Mouse (Mus musculus) hindbrain, embryonic 14.5 days (tissue): Measurements from ENCODE around the gene Bbc3. TPM values are rescaled to one million over a fixed set of nuclear protein-coding genes. Genes with fewer than 3 reads are reported as not detected.

Source experiments
- ATAC-seq: fragments of 200-750 bp; cut with Nextera tagmentation; 2 replicates; pipeline ENCODE4 v1.8.0; 2017; ENCODE audit warnings: moderate number of reproducible peaks, mild to moderate bottlenecking, moderate TSS enrichment, moderate library complexity; ENCODE audit not compliant: low FRiP score
- DNase-seq: peaks from one replicate; pipeline ENCODE4 v3.0.0-alpha.2; 2015; ENCODE audit warnings: low spot score
- H3K27ac ChIP-seq: fragments of 300-500 bp; sonication (generic); 2 replicates; pipeline ENCODE4 v1.5.1; 2014; ENCODE audit warnings: mild to moderate bottlenecking, moderate library complexity
- H3K27me3 ChIP-seq: fragments of 300-500 bp; sonication (generic); 2 replicates; pipeline ENCODE4 v1.6.1; 2014; ENCODE audit warnings: mild to moderate bottlenecking, low read length, mixed read lengths; ENCODE audit not compliant: control insufficient read depth, insufficient read depth
- H3K36me3 ChIP-seq: fragments of 300-500 bp; sonication (generic); replicated peaks from 2 replicates; pipeline ENCODE4 v1.6.1; 2014; ENCODE audit not compliant: control insufficient read depth, insufficient read depth
- H3K4me1 ChIP-seq: fragments of 300-500 bp; sonication (generic); replicated peaks from 2 replicates; pipeline ENCODE4 v1.6.1; 2014; ENCODE audit warnings: antibody characterized with exemption, low read length, mixed read lengths; ENCODE audit not compliant: control insufficient read depth, insufficient read depth
- H3K4me2 ChIP-seq: fragments of 300-500 bp; sonication (generic); replicated peaks from 2 replicates; pipeline ENCODE4 v1.6.1; 2014; ENCODE audit warnings: mild to moderate bottlenecking, moderate library complexity
- H3K4me3 ChIP-seq: fragments of 300-500 bp; sonication (generic); replicated peaks from 2 replicates; pipeline ENCODE4 v1.5.1; 2014; ENCODE audit warnings: mild to moderate bottlenecking, low read length
- H3K9ac ChIP-seq: fragments of 300-500 bp; sonication (generic); 2 replicates; pipeline ENCODE4 v1.6.1; 2014
- H3K9me3 ChIP-seq: fragments of 300-500 bp; sonication (generic); 2 replicates; pipeline ENCODE4 v1.6.1; 2016; ENCODE audit warnings: low read length; ENCODE audit not compliant: control insufficient read depth
- WGBS: fragments of 180-500 bp; shearing (Covaris S2); extraction: QIAGEN DNeasy Blood & Tissue Kit; methylation state at CpG from one replicate; pipeline ENCODE4 v1.1.7; 2014; 5-methylcytosine and 5-hydroxymethylcytosine counted together
- polyA plus RNA-seq: library from polyadenylated mRNA; unstranded; fragments of >200 nt; fragmentation: Nextera tagmentation; extraction: Ambion mirVana; gene quantifications from 2 replicates; pipeline ENCODE4 v1.2.1, GENCODE M21; 2014

The Bbc3 gene
- polyA plus RNA-seq, 1 experiment from 2014 or later, result 20.3 TPM

DNA sequence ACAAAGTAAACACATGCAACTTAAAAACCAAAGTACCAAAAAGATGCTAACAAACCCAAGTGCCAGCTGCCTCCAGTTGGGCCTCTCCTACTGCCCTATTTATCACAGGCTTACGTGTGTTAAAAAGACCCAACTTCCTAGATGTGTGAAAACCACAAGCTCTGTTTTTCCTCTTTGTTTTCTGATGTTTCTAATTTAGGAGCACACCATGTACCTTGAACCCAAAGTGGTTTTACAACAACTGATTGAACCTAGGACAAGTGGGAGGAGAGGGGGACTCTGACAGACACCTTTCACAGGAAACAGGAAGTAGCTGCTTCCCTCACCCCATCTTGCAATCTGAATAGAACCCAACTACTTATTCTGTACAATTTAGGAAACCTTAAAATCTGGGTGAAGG is 56.1 kb downstream of the Bbc3 start:
- Histone ChIP-seq H3K36me3 (peaks cover 75% of the 10 kb centered on the region), H3K27me3 (no peaks in the 10 kb centered on the region), H3K9me3 (no peaks in the 10 kb centered on the region), H3K27ac (no peak overlapping the region), H3K9ac (no peak overlapping the region), H3K4me2 (no peak overlapping the region), H3K4me3 (no peak overlapping the region), H3K4me1 (no peaks in the 10 kb centered on the region)
- DNase-seq (no peak), ATAC-seq (no peak)
- WGBS, result 77% methylated on average over 1 of the region's 1 CpGs

DNA sequence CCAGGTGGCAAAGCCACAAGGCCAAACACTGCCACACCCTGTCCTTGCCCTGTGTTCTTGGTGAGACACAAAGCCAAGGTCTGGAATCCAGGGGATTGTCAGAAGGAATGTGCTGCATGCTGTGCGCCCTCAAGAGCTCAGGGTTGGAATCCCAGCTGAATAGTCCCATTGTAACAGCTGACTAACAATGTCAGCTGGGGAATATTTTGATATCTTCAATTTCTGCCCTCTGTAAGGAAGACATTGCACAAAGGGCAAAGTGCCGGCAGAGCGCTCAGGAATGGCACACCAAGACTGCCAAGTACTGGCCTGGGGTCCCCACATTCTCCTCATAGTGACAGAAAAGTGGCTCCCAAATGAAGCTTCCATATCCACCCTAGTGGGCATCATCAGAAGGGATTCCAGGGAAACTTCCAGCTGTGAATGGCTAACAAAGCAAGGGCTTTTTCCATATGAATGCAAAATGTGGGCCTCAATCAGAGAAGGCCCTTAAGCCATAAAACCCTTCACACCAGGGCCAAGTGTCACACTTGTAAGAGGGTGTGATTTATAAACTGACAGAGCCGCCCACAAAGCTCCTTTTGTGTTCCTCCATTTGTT is 56.8 kb downstream of the Bbc3 start:
- peak; percentile 37; the same call in 1 of the 2 replicates for ATAC-seq
- no peaks in the 10 kb centered on the region for H3K9me3 ChIP-seq
- H3K4me3 ChIP-seq, result no peak overlapping the region
- no peaks in the 10 kb centered on the region for H3K27me3 ChIP-seq
- no peaks in the 10 kb centered on the region for H3K4me1 ChIP-seq
- 0 out of 2 replicates have a peak overlapping the region, but pooled peaks have one; percentile 12 for H3K27ac ChIP-seq
- no peak overlapping the region for H3K4me2 ChIP-seq
- no peak overlapping the region for H3K9ac ChIP-seq
- H3K36me3 ChIP-seq, result peaks cover 81% of the 10 kb centered on the region
- WGBS, result 15% methylated on average over 4 of the region's 4 CpGs
- no peak for DNase-seq

DNA sequence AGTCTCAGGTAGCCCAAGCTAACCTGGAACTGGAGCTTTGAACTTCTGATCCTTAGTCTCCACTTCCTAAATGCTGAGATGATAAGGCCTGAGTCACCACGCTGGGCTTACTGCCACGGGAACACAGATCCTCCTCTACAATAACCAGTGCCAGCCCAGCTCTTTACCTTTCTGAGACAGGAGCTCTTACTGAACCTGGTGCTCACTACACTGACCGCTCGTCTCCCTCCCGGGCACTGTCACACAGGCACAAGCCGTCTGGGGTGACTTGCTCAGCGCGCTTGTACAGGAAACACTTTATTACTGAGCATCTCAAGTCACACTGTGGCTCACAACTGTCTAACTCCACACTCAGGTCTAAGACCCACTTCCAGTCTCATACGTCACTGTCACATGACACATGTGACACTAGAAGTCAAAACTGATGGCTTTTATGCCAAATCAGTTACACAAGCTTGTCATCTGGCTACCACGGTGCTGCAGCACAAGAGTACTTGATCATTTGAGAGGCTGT is 58.0 kb downstream of the Bbc3 start:
- 56% methylated on average over 10 of the region's 10 CpGs for WGBS
- Histone ChIP-seq H3K9ac (no peak overlapping the region), H3K27me3 (no peaks in the 10 kb centered on the region), H3K27ac (no peak overlapping the region), H3K4me1 (no peaks in the 10 kb centered on the region), H3K36me3 (peaks cover 93% of the 10 kb centered on the region), H3K4me2 (no peak overlapping the region), H3K9me3 (no peaks in the 10 kb centered on the region), H3K4me3 (no peak overlapping the region)
- DNase-seq (no peak), ATAC-seq (no peak)

DNA sequence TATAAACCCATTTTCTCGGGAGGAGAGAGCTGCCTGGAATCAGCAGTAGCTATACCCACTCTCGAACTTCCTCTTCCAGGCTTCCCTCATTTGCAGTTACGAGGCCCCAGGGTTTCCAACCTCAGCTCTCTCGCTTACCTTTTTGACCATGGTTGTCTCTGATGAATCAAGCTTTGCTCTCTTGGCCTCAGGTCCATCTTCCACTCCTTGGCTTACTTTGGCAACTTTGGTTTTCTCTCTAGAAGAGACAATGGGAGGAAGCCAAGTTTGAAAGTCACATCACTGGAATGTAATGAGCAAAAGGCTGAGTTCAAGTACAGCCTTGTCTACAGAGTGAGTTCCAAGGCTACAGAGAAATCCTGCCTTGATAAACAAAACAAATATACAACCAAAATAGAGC is 58.5 kb downstream of the Bbc3 start:
- H3K4me1 ChIP-seq, result no peaks in the 10 kb centered on the region
- no peak overlapping the region for H3K27ac ChIP-seq
- no peaks in the 10 kb centered on the region for H3K27me3 ChIP-seq
- WGBS, result 67% methylated on average over 4 of the region's 4 CpGs
- H3K36me3 ChIP-seq, result peaks cover 95% of the 10 kb centered on the region
- H3K9ac ChIP-seq, result no peak overlapping the region
- no peak overlapping the region for H3K4me3 ChIP-seq
- DNase-seq, result no peak
- H3K4me2 ChIP-seq, result no peak overlapping the region
- no peaks in the 10 kb centered on the region for H3K9me3 ChIP-seq
- no peak for ATAC-seq

Other genes starting within 250 kb of the Bbc3 start
- gene Zfp541, start 246.6 kb upstream of the Bbc3 start, polyA plus RNA-seq, result 0.16 TPM in 2 replicates
- gene Napa, start 209.9 kb upstream of the Bbc3 start, polyA plus RNA-seq, result 202 and 214 TPM in 2 replicates
- 34.8 and 37.1 TPM in 2 replicates for gene Kptn, start 188.5 kb upstream of the Bbc3 start, polyA plus RNA-seq
- 0.95 and 1.4 TPM in 2 replicates for gene Slc8a2, start 178.6 kb upstream of the Bbc3 start, polyA plus RNA-seq
- gene Meis3, start 133.3 kb upstream of the Bbc3 start, polyA plus RNA-seq, result 98.4 and 121 TPM in 2 replicates
- gene Dhx34, start 86.4 kb upstream of the Bbc3 start, polyA plus RNA-seq, result 7.8 and 9.9 TPM in 2 replicates
- 0.13 TPM in 1 of 2 replicates, not detected in the other for gene C5ar2, start 64.2 kb upstream of the Bbc3 start, polyA plus RNA-seq
- 2.1 and 2.8 TPM in 2 replicates for gene C5ar1, start 48.9 kb upstream of the Bbc3 start, polyA plus RNA-seq
- 51.3 and 51.6 TPM in 2 replicates for gene Inafm1, start 34.8 kb upstream of the Bbc3 start, polyA plus RNA-seq
- gene Ccdc9, start 21.6 kb upstream of the Bbc3 start, polyA plus RNA-seq, result 17.0 TPM in 2 replicates
- 224 and 245 TPM in 2 replicates for gene Sae1, start 79.4 kb downstream of the Bbc3 start, polyA plus RNA-seq
- gene Zc3h4, start 92.5 kb downstream of the Bbc3 start, polyA plus RNA-seq, result 14.4 and 17.0 TPM in 2 replicates
- 64.3 and 75.4 TPM in 2 replicates for gene Tmem160, start 144.4 kb downstream of the Bbc3 start, polyA plus RNA-seq
- gene Npas1, start 169.3 kb downstream of the Bbc3 start, polyA plus RNA-seq, result 2.2 and 4.4 TPM in 2 replicates